Mouse (Mus musculus): ENCODE data around the gene Homer2. TPM values are rescaled to one million over a fixed set of nuclear protein-coding genes. Genes with fewer than 3 reads are reported as not detected.

The Homer2 gene
- polyA plus RNA-seq, 1 experiment = 1.1 TPM

GRCm38 (mm10) chr7:81605489-81605888 lies 101.8 kb downstream of the Homer2 start:
- no peaks in the 10 kb centered on the region for H3K36me3 ChIP-seq (ENCODE audit: control insufficient read depth, insufficient read depth, low read length)
- no peaks in the 10 kb centered on the region for H3K4me1 ChIP-seq (ENCODE audit: control insufficient read depth, insufficient read depth, low read length)
- no peak for DNase-seq
- H3K27me3 ChIP-seq (replicated peaks; ENCODE audit: control insufficient read depth, insufficient read depth, low read length) = no peaks in the 10 kb centered on the region
- 83% methylated on average over 4 of the region's 4 CpGs for WGBS
- no peak overlapping the region for H3K4me3 ChIP-seq (ENCODE audit: insufficient read depth, low read depth, low read length)
- no peak overlapping the region for H3K27ac ChIP-seq (ENCODE audit: insufficient read depth, low read depth, low read length)
- TF ChIP-seq CTCF (conservative IDR thresholded peaks at IDR 0.05; ENCODE audit: insufficient read depth, insufficient read length, low read depth, low read length) (no peak), POLR2A (IDR thresholded peaks at IDR 0.05; ENCODE audit: low read depth, low read length) (no peak)

DNA sequence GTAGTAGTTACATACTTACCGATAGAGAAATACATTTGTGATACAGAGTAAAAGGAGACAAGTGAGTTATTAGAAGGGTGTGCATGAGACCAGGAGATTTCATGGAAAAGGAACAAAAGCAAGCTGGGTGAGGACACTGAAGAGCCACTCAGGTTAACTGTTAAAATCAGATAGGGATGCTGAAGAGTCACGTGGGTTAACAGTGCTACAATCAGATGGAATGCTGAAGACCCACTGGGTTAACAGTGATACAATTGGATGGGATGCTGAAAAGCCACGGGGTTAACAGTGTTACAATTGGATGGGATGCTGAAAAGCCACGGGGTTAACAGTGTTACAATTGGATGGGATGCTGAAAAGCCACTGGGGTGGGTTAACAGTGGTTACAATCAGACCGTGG lies 102.3 kb downstream of the Homer2 start:
- no peaks in the 10 kb centered on the region for H3K36me3 ChIP-seq (ENCODE audit: control insufficient read depth, insufficient read depth, low read length)
- H3K4me3 ChIP-seq (ENCODE audit: insufficient read depth, low read depth, low read length) = no peak overlapping the region
- no peak overlapping the region for H3K27ac ChIP-seq (ENCODE audit: insufficient read depth, low read depth, low read length)
- WGBS = 80% methylated on average over 5 of the region's 5 CpGs
- H3K27me3 ChIP-seq (replicated peaks; ENCODE audit: control insufficient read depth, insufficient read depth, low read length) = no peaks in the 10 kb centered on the region
- no peaks in the 10 kb centered on the region for H3K4me1 ChIP-seq (ENCODE audit: control insufficient read depth, insufficient read depth, low read length)
- DNase-seq = no peak
- TF ChIP-seq CTCF (conservative IDR thresholded peaks at IDR 0.05; ENCODE audit: insufficient read depth, insufficient read length, low read depth, low read length) (no peak), POLR2A (IDR thresholded peaks at IDR 0.05; ENCODE audit: low read depth, low read length) (no peak)

DNA sequence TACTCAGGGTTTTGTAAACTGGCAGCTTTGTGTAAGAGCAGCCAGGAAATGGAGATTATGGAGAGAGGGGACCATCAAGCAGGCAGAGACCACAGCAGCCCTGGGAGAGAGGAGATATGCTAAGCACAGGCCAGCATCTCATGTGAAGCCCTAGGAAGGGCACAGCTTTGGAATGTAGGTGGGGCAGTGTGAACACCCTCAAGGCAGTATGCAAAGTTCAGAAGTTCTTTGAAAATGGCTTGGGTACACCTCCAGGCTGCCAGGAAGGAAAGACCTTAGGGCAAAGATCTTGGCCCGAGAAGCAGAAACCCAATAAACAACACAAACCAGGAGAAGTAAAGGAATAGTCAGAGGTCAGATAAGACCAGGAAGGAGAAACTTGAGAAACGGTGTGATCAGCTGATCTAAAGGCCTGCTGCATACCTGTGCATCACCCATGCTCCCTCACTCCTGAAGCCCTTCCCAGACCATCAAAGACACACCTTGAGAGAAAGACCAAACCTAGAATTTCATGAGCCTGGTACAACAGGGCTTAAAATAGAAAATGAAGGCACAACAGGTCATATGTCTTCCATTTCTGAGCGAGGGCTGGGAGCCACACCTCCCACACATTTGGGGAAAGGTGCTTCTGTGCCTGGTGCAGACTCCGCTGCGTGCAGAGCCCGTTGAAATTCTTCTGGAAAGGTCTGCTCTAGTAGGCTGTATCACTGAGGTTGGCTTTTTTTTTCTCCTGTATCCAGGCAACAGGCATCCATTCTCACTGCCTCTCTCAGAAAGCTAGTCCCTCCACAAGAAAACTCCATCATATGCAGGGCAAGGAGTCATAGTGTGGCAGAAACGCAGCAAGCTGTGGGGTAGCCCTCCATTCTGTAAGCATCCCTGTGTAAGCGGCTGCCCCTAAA lies 107.7 kb downstream of the Homer2 start:
- no peaks in the 10 kb centered on the region for H3K4me1 ChIP-seq (ENCODE audit: control insufficient read depth, insufficient read depth, low read length)
- no peak for TF ChIP-seq CTCF (conservative IDR thresholded peaks at IDR 0.05; ENCODE audit: insufficient read depth, insufficient read length, low read depth, low read length)
- TF ChIP-seq POLR2A (IDR thresholded peaks at IDR 0.05; ENCODE audit: low read depth, low read length) = no peak
- no peak overlapping the region for H3K27ac ChIP-seq (ENCODE audit: insufficient read depth, low read depth, low read length)
- no peak overlapping the region for H3K4me3 ChIP-seq (ENCODE audit: insufficient read depth, low read depth, low read length)
- peaks cover 9% of the 10 kb centered on the region for H3K36me3 ChIP-seq (ENCODE audit: control insufficient read depth, insufficient read depth, low read length)
- no peaks in the 10 kb centered on the region for H3K27me3 ChIP-seq (replicated peaks; ENCODE audit: control insufficient read depth, insufficient read depth, low read length)
- peak; percentile 17 for DNase-seq
- 55% methylated on average over 8 of the region's 8 CpGs for WGBS

DNA sequence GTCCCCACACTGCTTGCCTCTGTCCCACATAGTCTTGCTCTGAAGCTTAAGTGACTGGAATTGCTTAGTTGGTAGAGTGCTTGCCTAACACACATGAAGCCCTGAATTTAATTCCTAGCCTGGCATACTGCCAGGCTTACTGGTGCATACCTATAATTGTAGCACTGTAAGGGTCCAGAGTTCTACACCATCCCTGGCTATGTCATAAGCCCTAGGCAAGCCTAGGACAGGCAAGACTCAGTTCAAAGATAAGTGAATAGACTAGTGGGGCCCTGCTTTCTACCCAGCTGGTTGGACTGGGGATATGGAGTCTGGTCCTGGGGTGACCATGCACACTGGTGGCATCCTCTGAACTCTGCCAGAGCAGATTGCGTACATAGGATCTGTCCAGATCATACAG lies 109.7 kb downstream of the Homer2 start:
- H3K27ac ChIP-seq (ENCODE audit: insufficient read depth, low read depth, low read length) = no peak overlapping the region
- no peaks in the 10 kb centered on the region for H3K4me1 ChIP-seq (ENCODE audit: control insufficient read depth, insufficient read depth, low read length)
- no peak overlapping the region for H3K4me3 ChIP-seq (ENCODE audit: insufficient read depth, low read depth, low read length)
- no peak for DNase-seq
- H3K27me3 ChIP-seq (replicated peaks; ENCODE audit: control insufficient read depth, insufficient read depth, low read length) = no peaks in the 10 kb centered on the region
- TF ChIP-seq CTCF (conservative IDR thresholded peaks at IDR 0.05; ENCODE audit: insufficient read depth, insufficient read length, low read depth, low read length) (no peak), POLR2A (IDR thresholded peaks at IDR 0.05; ENCODE audit: low read depth, low read length) (no peak)
- peaks cover 16% of the 10 kb centered on the region for H3K36me3 ChIP-seq (ENCODE audit: control insufficient read depth, insufficient read depth, low read length)
- 100% methylated on average over 1 of the region's 1 CpGs for WGBS

- DNase-seq = no peak
- H3K36me3 ChIP-seq (ENCODE audit: control insufficient read depth, insufficient read depth, low read length) = peaks cover 27% of the 10 kb centered on the region
- H3K4me3 ChIP-seq (ENCODE audit: insufficient read depth, low read depth, low read length) = no peak overlapping the region
- H3K27ac ChIP-seq (ENCODE audit: insufficient read depth, low read depth, low read length) = no peak overlapping the region
- 82% methylated on average over 6 of the region's 6 CpGs for WGBS
- no peaks in the 10 kb centered on the region for H3K27me3 ChIP-seq (replicated peaks; ENCODE audit: control insufficient read depth, insufficient read depth, low read length)
- no peak for TF ChIP-seq CTCF (conservative IDR thresholded peaks at IDR 0.05; ENCODE audit: insufficient read depth, insufficient read length, low read depth, low read length)
- TF ChIP-seq POLR2A (IDR thresholded peaks at IDR 0.05; ENCODE audit: low read depth, low read length) = no peak
- no peaks in the 10 kb centered on the region for H3K4me1 ChIP-seq (ENCODE audit: control insufficient read depth, insufficient read depth, low read length)
Measured at GRCm38 (mm10) chr7:81596086-81596485, 111.2 kb downstream of the Homer2 start.

- Histone ChIP-seq H3K36me3 (ENCODE audit: control insufficient read depth, insufficient read depth, low read length) (peaks cover 27% of the 10 kb centered on the region), H3K4me3 (ENCODE audit: insufficient read depth, low read depth, low read length) (no peak overlapping the region), H3K4me1 (ENCODE audit: control insufficient read depth, insufficient read depth, low read length) (no peaks in the 10 kb centered on the region), H3K27me3 (replicated peaks; ENCODE audit: control insufficient read depth, insufficient read depth, low read length) (no peaks in the 10 kb centered on the region), H3K27ac (ENCODE audit: insufficient read depth, low read depth, low read length) (no peak overlapping the region)
- TF ChIP-seq POLR2A (IDR thresholded peaks at IDR 0.05; ENCODE audit: low read depth, low read length) (no peak), CTCF (conservative IDR thresholded peaks at IDR 0.05; ENCODE audit: insufficient read depth, insufficient read length, low read depth, low read length) (no peak)
- WGBS = 88% methylated on average over 5 of the region's 5 CpGs
- no peak for DNase-seq
Measured at GRCm38 (mm10) chr7:81595056-81595455, 112.3 kb downstream of the Homer2 start.

GRCm38 (mm10) chr7:81593387-81593786 lies 113.9 kb downstream of the Homer2 start:
- no peak overlapping the region for H3K4me3 ChIP-seq (ENCODE audit: insufficient read depth, low read depth, low read length)
- H3K27me3 ChIP-seq (replicated peaks; ENCODE audit: control insufficient read depth, insufficient read depth, low read length) = no peaks in the 10 kb centered on the region
- peaks cover 27% of the 10 kb centered on the region for H3K36me3 ChIP-seq (ENCODE audit: control insufficient read depth, insufficient read depth, low read length)
- DNase-seq = no peak
- 89% methylated on average over 8 of the region's 8 CpGs for WGBS
- TF ChIP-seq POLR2A (IDR thresholded peaks at IDR 0.05; ENCODE audit: low read depth, low read length) = no peak
- TF ChIP-seq CTCF (conservative IDR thresholded peaks at IDR 0.05; ENCODE audit: insufficient read depth, insufficient read length, low read depth, low read length) = no peak
- H3K4me1 ChIP-seq (ENCODE audit: control insufficient read depth, insufficient read depth, low read length) = no peaks in the 10 kb centered on the region
- H3K27ac ChIP-seq (ENCODE audit: insufficient read depth, low read depth, low read length) = no peak overlapping the region

Measured in kidney, adult 2 months (tissue).